Mouse (Mus musculus) erythroblast, embryonic 14.5 days (primary cell): ENCODE measurements around the gene Iqub.

ENCODE experiments used
- GATA1 ChIP-seq: IDR thresholded peaks from 2 replicates; pipeline ENCODE4 v1.6.1; 2012; ENCODE audit warnings: low read length, inconsistent platforms, mixed read lengths
- TAL1 ChIP-seq: IDR thresholded peaks from 3 replicates; pipeline ENCODE4 v1.6.1; 2012; ENCODE audit warnings: low read length, inconsistent platforms, mixed read lengths

- TF ChIP-seq TAL1 (no peak), GATA1 (no peak)
Observed at GRCm38 (mm10) chr6:24530711-24531420, 16.0 kb upstream of the Iqub start.
